Mouse (Mus musculus): ENCODE data around the gene Heatr6.

Heatr6 gene

GRCm38 (mm10) chr11:83768976-83769375, 15.5 kb downstream of the Heatr6 start:
- no peak for TF ChIP-seq POU5F1 (IDR thresholded peaks at IDR 0.05; ENCODE audit: borderline replicate concordance, low read length)
- TF ChIP-seq NANOG (IDR thresholded peaks at IDR 0.05; ENCODE audit: borderline replicate concordance, low read length), result no peak
- Histone ChIP-seq H3K36me3 (ENCODE audit: insufficient read depth, low read length) (peaks cover 97% of the 10 kb centered on the region), H3K9me3 (ENCODE audit: low read length) (no peaks in the 10 kb centered on the region), H3K4me1 (replicated peaks; ENCODE audit: low read depth, low read length) (peaks cover 6% of the 10 kb centered on the region; the same call in 1 of the 2 replicates), H3K4me3 (replicated peaks; ENCODE audit: low read length) (no peak overlapping the region), H3K27me3 (ENCODE audit: insufficient read depth, low read length) (no peaks in the 10 kb centered on the region)

- no peaks in the 10 kb centered on the region for H3K27me3 ChIP-seq (ENCODE audit: insufficient read depth, low read length)
- no peaks in the 10 kb centered on the region for H3K9me3 ChIP-seq (ENCODE audit: low read length)
- peaks cover 93% of the 10 kb centered on the region for H3K36me3 ChIP-seq (ENCODE audit: insufficient read depth, low read length)
- no peak overlapping the region for H3K4me3 ChIP-seq (replicated peaks; ENCODE audit: low read length)
- H3K4me1 ChIP-seq (replicated peaks; ENCODE audit: low read depth, low read length), result peaks cover 25% of the 10 kb centered on the region
- no peak for TF ChIP-seq NANOG (IDR thresholded peaks at IDR 0.05; ENCODE audit: borderline replicate concordance, low read length)
- no peak for TF ChIP-seq POU5F1 (IDR thresholded peaks at IDR 0.05; ENCODE audit: borderline replicate concordance, low read length)
- no peak for TF ChIP-seq CTCF (conservative IDR thresholded peaks at IDR 0.05; ENCODE audit: low read length)
These were observed 17.5 kb downstream of the Heatr6 start for GRCm38 (mm10) chr11:83771014-83771413.

GRCm38 (mm10) chr11:83772341-83772740, 18.8 kb downstream of the Heatr6 start:
- Histone ChIP-seq H3K4me1 (replicated peaks; ENCODE audit: low read depth, low read length) (peaks cover 39% of the 10 kb centered on the region), H3K9me3 (ENCODE audit: low read length) (no peaks in the 10 kb centered on the region), H3K36me3 (ENCODE audit: insufficient read depth, low read length) (peaks cover 90% of the 10 kb centered on the region), H3K4me3 (replicated peaks; ENCODE audit: low read length) (no peak overlapping the region), H3K27me3 (ENCODE audit: insufficient read depth, low read length) (no peaks in the 10 kb centered on the region)
- TF ChIP-seq CTCF (conservative IDR thresholded peaks at IDR 0.05; ENCODE audit: low read length) (no peak), NANOG (IDR thresholded peaks at IDR 0.05; ENCODE audit: borderline replicate concordance, low read length) (no peak), POU5F1 (IDR thresholded peaks at IDR 0.05; ENCODE audit: borderline replicate concordance, low read length) (no peak)

- no peaks in the 10 kb centered on the region for H3K9me3 ChIP-seq (ENCODE audit: low read length)
- peaks cover 41% of the 10 kb centered on the region for H3K4me1 ChIP-seq (replicated peaks; ENCODE audit: low read depth, low read length)
- H3K27me3 ChIP-seq (ENCODE audit: insufficient read depth, low read length), result no peaks in the 10 kb centered on the region
- H3K4me3 ChIP-seq (replicated peaks; ENCODE audit: low read length), result no peak overlapping the region
- peaks cover 84% of the 10 kb centered on the region for H3K36me3 ChIP-seq (ENCODE audit: insufficient read depth, low read length)
- TF ChIP-seq POU5F1 (IDR thresholded peaks at IDR 0.05; ENCODE audit: borderline replicate concordance, low read length) (no peak), CTCF (conservative IDR thresholded peaks at IDR 0.05; ENCODE audit: low read length) (no peak), NANOG (IDR thresholded peaks at IDR 0.05; ENCODE audit: borderline replicate concordance, low read length) (no peak)
These were observed 20.2 kb downstream of the Heatr6 start for GRCm38 (mm10) chr11:83773691-83774090.

DNA sequence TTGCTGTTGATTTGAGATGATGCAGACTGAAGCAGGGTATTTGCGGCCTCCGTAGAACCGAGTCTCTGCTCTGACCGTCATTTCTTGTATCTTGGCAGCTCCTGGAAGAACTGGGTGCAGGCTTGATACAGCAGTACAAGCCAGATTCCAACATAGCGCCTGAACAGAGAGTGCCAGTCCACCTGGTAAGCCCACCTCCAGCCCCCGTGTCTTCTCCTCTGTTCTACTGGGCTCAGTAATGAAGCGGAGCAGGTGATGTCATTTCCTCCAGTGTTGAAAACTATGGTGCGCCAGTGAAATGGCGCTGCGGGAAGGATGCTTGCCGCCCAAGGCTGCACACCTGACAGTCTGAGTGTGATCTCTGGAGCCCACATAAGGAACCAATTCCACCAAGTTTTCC, 20.8 kb downstream of the Heatr6 start:
- peaks cover 47% of the 10 kb centered on the region for H3K4me1 ChIP-seq (replicated peaks; ENCODE audit: low read depth, low read length)
- no peaks in the 10 kb centered on the region for H3K27me3 ChIP-seq (ENCODE audit: insufficient read depth, low read length)
- TF ChIP-seq CTCF (conservative IDR thresholded peaks at IDR 0.05; ENCODE audit: low read length), result 0 out of 2 replicates have a peak, but pooled peaks have one; percentile 2
- TF ChIP-seq POU5F1 (IDR thresholded peaks at IDR 0.05; ENCODE audit: borderline replicate concordance, low read length), result no peak
- no peak for TF ChIP-seq NANOG (IDR thresholded peaks at IDR 0.05; ENCODE audit: borderline replicate concordance, low read length)
- no peak overlapping the region for H3K4me3 ChIP-seq (replicated peaks; ENCODE audit: low read length)
- peaks cover 84% of the 10 kb centered on the region for H3K36me3 ChIP-seq (ENCODE audit: insufficient read depth, low read length)
- H3K9me3 ChIP-seq (ENCODE audit: low read length), result no peaks in the 10 kb centered on the region

DNA sequence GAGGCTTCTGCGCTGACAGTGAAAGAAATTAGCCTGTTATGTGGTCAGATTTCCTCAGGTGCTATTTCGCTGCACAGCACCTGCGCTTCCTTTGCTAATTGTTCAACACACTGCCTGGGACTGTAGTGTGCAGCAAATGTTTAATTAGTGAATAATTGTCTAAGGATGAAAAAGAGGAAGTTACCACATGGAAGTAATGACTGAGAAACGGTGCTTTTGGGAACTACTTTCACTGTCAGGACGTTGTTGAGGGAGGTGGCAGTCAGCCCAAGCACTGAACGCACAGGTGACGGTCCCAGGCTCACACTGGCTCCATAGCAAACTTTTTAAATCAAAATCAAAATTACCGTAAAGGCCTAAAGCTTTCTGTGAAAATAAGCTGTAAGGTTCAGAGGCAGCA, 23.3 kb downstream of the Heatr6 start:
- peak overlapping the region; percentile 54 for H3K4me3 ChIP-seq (replicated peaks; ENCODE audit: low read length)
- H3K9me3 ChIP-seq (ENCODE audit: low read length), result no peaks in the 10 kb centered on the region
- no peak for TF ChIP-seq CTCF (conservative IDR thresholded peaks at IDR 0.05; ENCODE audit: low read length)
- TF ChIP-seq NANOG (IDR thresholded peaks at IDR 0.05; ENCODE audit: borderline replicate concordance, low read length), result no peak
- no peak for TF ChIP-seq POU5F1 (IDR thresholded peaks at IDR 0.05; ENCODE audit: borderline replicate concordance, low read length)
- H3K4me1 ChIP-seq (replicated peaks; ENCODE audit: low read depth, low read length), result peaks cover 59% of the 10 kb centered on the region
- no peaks in the 10 kb centered on the region for H3K27me3 ChIP-seq (ENCODE audit: insufficient read depth, low read length)
- peaks cover 87% of the 10 kb centered on the region for H3K36me3 ChIP-seq (ENCODE audit: insufficient read depth, low read length)

- Histone ChIP-seq H3K27me3 (ENCODE audit: insufficient read depth, low read length) (peaks cover 10% of the 10 kb centered on the region), H3K4me1 (replicated peaks; ENCODE audit: low read depth, low read length) (peaks cover 58% of the 10 kb centered on the region), H3K36me3 (ENCODE audit: insufficient read depth, low read length) (peaks cover 48% of the 10 kb centered on the region), H3K4me3 (replicated peaks; ENCODE audit: low read length) (no peak overlapping the region), H3K9me3 (ENCODE audit: low read length) (no peaks in the 10 kb centered on the region)
- TF ChIP-seq CTCF (conservative IDR thresholded peaks at IDR 0.05; ENCODE audit: low read length), result no peak
- TF ChIP-seq POU5F1 (IDR thresholded peaks at IDR 0.05; ENCODE audit: borderline replicate concordance, low read length), result no peak
- TF ChIP-seq NANOG (IDR thresholded peaks at IDR 0.05; ENCODE audit: borderline replicate concordance, low read length), result no peak
These were observed 30.6 kb downstream of the Heatr6 start for GRCm38 (mm10) chr11:83783931-83784600.

DNA sequence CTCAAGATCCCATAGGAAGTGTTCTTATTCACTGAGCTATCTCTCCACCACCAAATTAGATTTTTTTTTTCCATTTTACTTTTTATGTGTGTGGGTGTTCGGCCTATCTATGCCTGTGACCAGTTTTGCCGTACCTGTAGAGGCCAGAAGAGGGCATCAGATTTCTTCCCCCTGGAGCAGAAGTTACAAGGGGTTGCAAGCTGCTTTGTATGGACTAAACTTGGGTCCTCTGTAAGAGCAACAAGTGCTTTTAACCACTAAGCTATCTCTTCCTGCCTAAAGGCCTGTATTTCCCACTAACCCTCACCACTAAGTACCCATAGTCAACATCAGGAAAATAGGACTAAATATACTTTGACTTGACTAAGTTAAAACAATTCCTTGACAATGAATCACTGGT, 31.2 kb downstream of the Heatr6 start:
- peaks cover 10% of the 10 kb centered on the region for H3K27me3 ChIP-seq (ENCODE audit: insufficient read depth, low read length)
- H3K36me3 ChIP-seq (ENCODE audit: insufficient read depth, low read length), result peaks cover 42% of the 10 kb centered on the region
- no peak overlapping the region for H3K4me3 ChIP-seq (replicated peaks; ENCODE audit: low read length)
- H3K4me1 ChIP-seq (replicated peaks; ENCODE audit: low read depth, low read length), result peaks cover 53% of the 10 kb centered on the region
- no peaks in the 10 kb centered on the region for H3K9me3 ChIP-seq (ENCODE audit: low read length)
- TF ChIP-seq POU5F1 (IDR thresholded peaks at IDR 0.05; ENCODE audit: borderline replicate concordance, low read length) (no peak), CTCF (conservative IDR thresholded peaks at IDR 0.05; ENCODE audit: low read length) (peak; percentile 17; the same call in 1 of the 2 replicates)

GRCm38 (mm10) chr11:83785366-83785765, 31.9 kb downstream of the Heatr6 start:
- TF ChIP-seq POU5F1 (IDR thresholded peaks at IDR 0.05; ENCODE audit: borderline replicate concordance, low read length), result no peak
- TF ChIP-seq CTCF (conservative IDR thresholded peaks at IDR 0.05; ENCODE audit: low read length), result peak; percentile 78
- no peak for TF ChIP-seq NANOG (IDR thresholded peaks at IDR 0.05; ENCODE audit: borderline replicate concordance, low read length)
- Histone ChIP-seq H3K4me3 (replicated peaks; ENCODE audit: low read length) (no peak overlapping the region), H3K36me3 (ENCODE audit: insufficient read depth, low read length) (peaks cover 35% of the 10 kb centered on the region), H3K4me1 (replicated peaks; ENCODE audit: low read depth, low read length) (peaks cover 46% of the 10 kb centered on the region), H3K27me3 (ENCODE audit: insufficient read depth, low read length) (peaks cover 10% of the 10 kb centered on the region), H3K9me3 (ENCODE audit: low read length) (no peaks in the 10 kb centered on the region)

All from E14TG2a.4 (cell line).